Mouse (Mus musculus): ENCODE measurements around the gene Gcsh. TPM values are rescaled to one million over a fixed set of nuclear protein-coding genes. Genes with fewer than 3 reads are reported as not detected.

Gcsh gene
- polyA plus RNA-seq, 1 experiment from 2014 or later: 86.0 TPM

DNA sequence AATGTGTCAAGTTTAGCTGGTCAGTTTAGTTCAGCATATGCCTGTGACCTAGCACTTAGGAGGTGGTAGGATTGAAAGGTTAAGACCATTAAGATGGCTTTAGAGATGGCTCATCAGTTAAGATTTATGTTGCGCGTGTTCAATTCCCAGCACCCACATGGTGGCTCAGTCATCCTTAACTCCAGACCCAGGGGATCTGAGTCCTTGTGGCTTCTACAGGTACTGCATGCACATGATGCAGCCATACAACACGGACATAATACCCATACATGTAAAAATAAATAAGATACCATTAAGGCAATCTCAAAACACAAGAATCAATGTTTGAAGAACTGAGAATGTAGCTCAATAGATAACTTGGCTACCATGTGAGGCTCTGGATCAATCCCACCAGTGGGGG lies 3.5 kb downstream of the Gcsh start:
- 97% methylated on average over 3 of the region's 3 CpGs for WGBS
- no peak for ATAC-seq (replicated peaks; ENCODE audit: extremely low read depth, insufficient read depth, low FRiP score)

GRCm38 (mm10) chr8:116980117-116980516 lies 13.2 kb downstream of the Gcsh start:
- ATAC-seq (replicated peaks; ENCODE audit: extremely low read depth, insufficient read depth, low FRiP score): no peak
- H3K27me3 ChIP-seq (ENCODE audit: control insufficient read depth, insufficient read depth, low read length): no peaks in the 10 kb centered on the region
- peaks cover 5% of the 10 kb centered on the region; the same call in 1 of the 2 replicates for H3K36me3 ChIP-seq (ENCODE audit: control insufficient read depth, insufficient read depth)
- H3K4me3 ChIP-seq (ENCODE audit: low read length): no peak overlapping the region; the same call in 1 of the 2 replicates
- H3K9me3 ChIP-seq (replicated peaks; ENCODE audit: control insufficient read depth, low read length): no peaks in the 10 kb centered on the region
- 17% methylated on average over 4 of the region's 4 CpGs for WGBS
- H3K4me1 ChIP-seq (ENCODE audit: control insufficient read depth, insufficient read depth, low read length): peaks cover 9% of the 10 kb centered on the region
- no peak overlapping the region for H3K27ac ChIP-seq (ENCODE audit: low read length)
- H3K4me2 ChIP-seq (ENCODE audit: low read depth, low read length): peak overlapping the region; percentile 40; the same call in 1 of the 2 replicates
- no peak overlapping the region for H3K9ac ChIP-seq (ENCODE audit: low read length)

More for the DNA sequence above, 3.5 kb downstream of the Gcsh start:
- H3K4me3 ChIP-seq (ENCODE audit: low read length): no peak overlapping the region
- H3K27ac ChIP-seq (ENCODE audit: low read length): no peak overlapping the region
- H3K4me2 ChIP-seq (ENCODE audit: low read depth, low read length): no peak overlapping the region
- peaks cover 7% of the 10 kb centered on the region for H3K36me3 ChIP-seq (ENCODE audit: control insufficient read depth, insufficient read depth)
- H3K9me3 ChIP-seq (replicated peaks; ENCODE audit: control insufficient read depth, low read length): no peaks in the 10 kb centered on the region
- H3K27me3 ChIP-seq (ENCODE audit: control insufficient read depth, insufficient read depth, low read length): no peaks in the 10 kb centered on the region
- H3K4me1 ChIP-seq (ENCODE audit: control insufficient read depth, insufficient read depth, low read length): peaks cover 12% of the 10 kb centered on the region
- H3K9ac ChIP-seq (ENCODE audit: low read length): no peak overlapping the region

DNA sequence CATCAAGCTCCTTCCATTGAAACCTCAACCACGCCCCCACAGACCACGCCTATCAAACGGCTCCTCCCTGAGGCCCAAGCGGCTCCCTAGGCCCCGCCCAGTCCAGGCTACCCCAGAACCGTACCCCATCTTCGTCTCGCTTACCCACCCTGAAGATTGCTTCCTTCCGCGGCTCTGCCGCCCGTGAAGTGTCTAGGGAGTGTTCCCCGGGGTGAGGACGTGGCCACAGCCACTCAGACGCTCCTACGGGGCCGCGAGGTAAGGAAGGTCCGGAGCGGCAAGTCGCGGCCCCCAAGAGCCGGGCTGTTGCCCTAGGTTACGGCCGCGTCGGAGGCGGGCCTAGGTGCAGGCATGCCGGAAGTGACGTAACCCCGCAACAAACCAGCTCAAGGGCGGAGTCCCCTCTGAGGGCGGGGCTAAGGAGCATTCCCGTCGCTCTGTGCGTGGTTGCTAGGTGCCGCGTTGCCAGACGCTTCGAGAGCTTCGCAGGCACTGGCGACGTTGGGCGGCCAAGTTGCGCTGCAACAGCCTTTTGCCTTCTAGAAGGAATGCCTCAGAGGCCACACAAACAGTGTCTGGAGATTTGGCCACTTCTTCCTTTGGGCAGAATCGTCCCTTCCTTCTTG lies 14.6 kb downstream of the Gcsh start, which contains the start of gene 1700030J22Rik:
Gene 1700030J22Rik (minus strand): TSS at position 329 of the 626 bp plus-strand sequence.
- no peak within 1 kb of the TSS for H3K27ac ChIP-seq (ENCODE audit: low read length)
- ATAC-seq (replicated peaks; ENCODE audit: extremely low read depth, insufficient read depth, low FRiP score): peak; percentile 99
- H3K36me3 ChIP-seq (ENCODE audit: control insufficient read depth, insufficient read depth): 0 out of 2 replicates have a peak, but pooled peaks cover 5% of the 10 kb centered on the region
- H3K4me3 ChIP-seq (ENCODE audit: low read length): peak within 1 kb of the TSS; percentile 98
- peaks cover 9% of the 10 kb centered on the region for H3K4me1 ChIP-seq (ENCODE audit: control insufficient read depth, insufficient read depth, low read length)
- no peaks in the 10 kb centered on the region for H3K27me3 ChIP-seq (ENCODE audit: control insufficient read depth, insufficient read depth, low read length)
- no peaks in the 10 kb centered on the region for H3K9me3 ChIP-seq (replicated peaks; ENCODE audit: control insufficient read depth, low read length)
- H3K9ac ChIP-seq (ENCODE audit: low read length): peak within 1 kb of the TSS; percentile 71
- peak within 1 kb of the TSS; percentile 94 for H3K4me2 ChIP-seq (ENCODE audit: low read depth, low read length)
- WGBS: under 1% methylated on average over 46 of the region's 46 CpGs

DNA sequence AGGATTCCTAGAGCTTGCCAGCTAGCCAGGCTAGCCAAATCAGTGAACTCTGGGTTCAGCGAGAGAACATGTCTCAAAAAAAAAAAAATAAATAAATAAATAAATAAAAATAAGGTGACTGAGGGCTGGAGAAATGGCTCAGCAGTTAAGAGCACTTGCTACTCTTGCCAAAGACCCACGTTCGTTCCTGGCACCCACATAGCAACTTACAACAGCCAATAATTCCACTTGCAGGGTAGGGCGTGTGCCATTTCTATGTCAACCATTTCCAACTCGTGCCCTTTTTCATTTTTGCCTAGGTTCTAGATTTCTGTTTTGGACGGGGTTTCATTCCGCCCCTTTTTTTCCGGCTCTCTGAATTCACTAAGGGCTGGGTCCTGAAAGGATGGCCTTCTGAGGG lies 15.3 kb downstream of the Gcsh start:
- Histone ChIP-seq H3K36me3 (ENCODE audit: control insufficient read depth, insufficient read depth) (0 out of 2 replicates have a peak, but pooled peaks cover under 1% of the 10 kb centered on the region), H3K27ac (ENCODE audit: low read length) (no peak overlapping the region), H3K4me3 (ENCODE audit: low read length) (peak overlapping the region; percentile 98), H3K4me2 (ENCODE audit: low read depth, low read length) (peak overlapping the region; percentile 94), H3K9me3 (replicated peaks; ENCODE audit: control insufficient read depth, low read length) (no peaks in the 10 kb centered on the region), H3K4me1 (ENCODE audit: control insufficient read depth, insufficient read depth, low read length) (peaks cover 9% of the 10 kb centered on the region), H3K9ac (ENCODE audit: low read length) (peak overlapping the region; percentile 71; the same call in 1 of the 2 replicates), H3K27me3 (ENCODE audit: control insufficient read depth, insufficient read depth, low read length) (no peaks in the 10 kb centered on the region)
- WGBS: 32% methylated on average over 8 of the region's 8 CpGs
- ATAC-seq (replicated peaks; ENCODE audit: extremely low read depth, insufficient read depth, low FRiP score): no peak

DNA sequence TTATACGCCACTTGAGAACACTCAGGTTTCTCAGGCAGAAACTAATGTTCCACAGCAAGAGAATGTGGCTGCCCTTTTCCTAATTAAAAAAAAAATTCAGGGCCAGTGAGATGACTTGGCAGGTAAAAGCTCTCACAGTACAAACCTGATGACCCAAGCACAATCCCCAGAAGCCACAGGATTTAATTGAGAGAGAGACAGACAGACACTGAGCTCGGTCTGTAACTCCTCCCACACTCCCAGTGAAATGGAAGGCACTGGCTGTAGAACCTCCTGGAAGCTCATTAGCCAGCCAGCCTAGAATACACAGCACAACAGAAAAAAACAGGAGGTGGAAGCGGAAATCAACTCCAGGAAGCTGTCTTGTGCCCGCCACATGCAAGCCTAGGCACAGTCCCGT lies 17.7 kb downstream of the Gcsh start:
- 69% methylated on average over 5 of the region's 5 CpGs for WGBS
- Histone ChIP-seq H3K9ac (ENCODE audit: low read length) (no peak overlapping the region), H3K36me3 (ENCODE audit: control insufficient read depth, insufficient read depth) (no peaks in the 10 kb centered on the region), H3K27me3 (ENCODE audit: control insufficient read depth, insufficient read depth, low read length) (no peaks in the 10 kb centered on the region), H3K4me2 (ENCODE audit: low read depth, low read length) (no peak overlapping the region), H3K4me3 (ENCODE audit: low read length) (no peak overlapping the region), H3K27ac (ENCODE audit: low read length) (no peak overlapping the region), H3K9me3 (replicated peaks; ENCODE audit: control insufficient read depth, low read length) (no peaks in the 10 kb centered on the region), H3K4me1 (ENCODE audit: control insufficient read depth, insufficient read depth, low read length) (peaks cover 9% of the 10 kb centered on the region)
- no peak for ATAC-seq (replicated peaks; ENCODE audit: extremely low read depth, insufficient read depth, low FRiP score)

DNA sequence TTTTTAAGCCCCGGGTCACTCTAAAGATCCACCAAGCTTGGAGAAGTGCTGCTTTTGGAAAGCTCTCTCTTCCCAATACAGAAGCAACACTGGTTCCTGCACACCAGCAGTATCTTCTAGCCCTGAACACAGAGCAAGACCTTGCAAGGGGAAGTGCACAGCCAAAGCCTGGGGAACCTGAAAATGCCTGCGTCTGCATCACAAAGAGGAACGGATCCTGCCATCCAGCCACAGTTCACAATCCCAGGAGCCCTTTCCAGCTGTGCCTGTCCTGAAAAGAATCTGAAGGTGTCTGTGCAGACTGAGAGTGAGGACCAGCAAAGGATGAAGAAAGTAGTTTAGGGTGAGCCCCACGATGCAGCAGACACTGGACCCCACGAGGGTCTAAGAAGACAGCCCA lies 18.3 kb downstream of the Gcsh start:
- Histone ChIP-seq H3K4me1 (ENCODE audit: control insufficient read depth, insufficient read depth, low read length) (peaks cover 9% of the 10 kb centered on the region), H3K4me3 (ENCODE audit: low read length) (no peak overlapping the region), H3K27ac (ENCODE audit: low read length) (no peak overlapping the region), H3K9ac (ENCODE audit: low read length) (no peak overlapping the region), H3K27me3 (ENCODE audit: control insufficient read depth, insufficient read depth, low read length) (no peaks in the 10 kb centered on the region), H3K9me3 (replicated peaks; ENCODE audit: control insufficient read depth, low read length) (no peaks in the 10 kb centered on the region), H3K4me2 (ENCODE audit: low read depth, low read length) (no peak overlapping the region), H3K36me3 (ENCODE audit: control insufficient read depth, insufficient read depth) (no peaks in the 10 kb centered on the region)
- WGBS: 43% methylated on average over 5 of the region's 5 CpGs
- no peak for ATAC-seq (replicated peaks; ENCODE audit: extremely low read depth, insufficient read depth, low FRiP score)

- Histone ChIP-seq H3K27ac (ENCODE audit: low read length) (no peak overlapping the region), H3K4me1 (ENCODE audit: control insufficient read depth, insufficient read depth, low read length) (no peaks in the 10 kb centered on the region), H3K9me3 (replicated peaks; ENCODE audit: control insufficient read depth, low read length) (no peaks in the 10 kb centered on the region), H3K9ac (ENCODE audit: low read length) (no peak overlapping the region), H3K27me3 (ENCODE audit: control insufficient read depth, insufficient read depth, low read length) (no peaks in the 10 kb centered on the region), H3K4me2 (ENCODE audit: low read depth, low read length) (no peak overlapping the region), H3K4me3 (ENCODE audit: low read length) (no peak overlapping the region), H3K36me3 (ENCODE audit: control insufficient read depth, insufficient read depth) (no peaks in the 10 kb centered on the region)
- ATAC-seq (replicated peaks; ENCODE audit: extremely low read depth, insufficient read depth, low FRiP score): no peak
- WGBS: 89% methylated on average over 6 of the region's 6 CpGs
Observed at GRCm38 (mm10) chr8:116969531-116969930, 23.8 kb downstream of the Gcsh start.

GRCm38 (mm10) chr8:116954415-116954814 lies 38.9 kb downstream of the Gcsh start:
- H3K9me3 ChIP-seq (replicated peaks; ENCODE audit: control insufficient read depth, low read length): no peaks in the 10 kb centered on the region
- 93% methylated on average over 9 of the region's 9 CpGs for WGBS
- peaks cover 37% of the 10 kb centered on the region for H3K36me3 ChIP-seq (ENCODE audit: control insufficient read depth, insufficient read depth)

GRCm38 (mm10) chr8:116952428-116952827 lies 40.9 kb downstream of the Gcsh start:
- H3K4me1 ChIP-seq (ENCODE audit: control insufficient read depth, insufficient read depth, low read length): peaks cover 20% of the 10 kb centered on the region
- WGBS: 85% methylated on average over 8 of the region's 8 CpGs
- H3K27ac ChIP-seq (ENCODE audit: low read length): no peak overlapping the region
- H3K9ac ChIP-seq (ENCODE audit: low read length): no peak overlapping the region
- peaks cover 27% of the 10 kb centered on the region for H3K36me3 ChIP-seq (ENCODE audit: control insufficient read depth, insufficient read depth)
- no peak overlapping the region for H3K4me3 ChIP-seq (ENCODE audit: low read length)
- no peak overlapping the region for H3K4me2 ChIP-seq (ENCODE audit: low read depth, low read length)
- H3K9me3 ChIP-seq (replicated peaks; ENCODE audit: control insufficient read depth, low read length): no peaks in the 10 kb centered on the region
- 0 out of 2 replicates have a peak, but pooled peaks have one; percentile 29 for ATAC-seq (replicated peaks; ENCODE audit: extremely low read depth, insufficient read depth, low FRiP score)
- no peaks in the 10 kb centered on the region for H3K27me3 ChIP-seq (ENCODE audit: control insufficient read depth, insufficient read depth, low read length)

More at GRCm38 (mm10) chr8:116954415-116954814, 38.9 kb downstream of the Gcsh start:
- ATAC-seq (replicated peaks; ENCODE audit: extremely low read depth, insufficient read depth, low FRiP score): no peak
- peaks cover 11% of the 10 kb centered on the region for H3K4me1 ChIP-seq (ENCODE audit: control insufficient read depth, insufficient read depth, low read length)
- no peaks in the 10 kb centered on the region for H3K27me3 ChIP-seq (ENCODE audit: control insufficient read depth, insufficient read depth, low read length)
- no peak overlapping the region for H3K4me2 ChIP-seq (ENCODE audit: low read depth, low read length)
- H3K4me3 ChIP-seq (ENCODE audit: low read length): no peak overlapping the region
- no peak overlapping the region for H3K27ac ChIP-seq (ENCODE audit: low read length)
- no peak overlapping the region for H3K9ac ChIP-seq (ENCODE audit: low read length)

Data from heart, embryonic 16.5 days (tissue).